Mouse (Mus musculus): ENCODE measurements around the gene Crhbp. TPM values are rescaled to one million over a fixed set of nuclear protein-coding genes. Genes with fewer than 3 reads are reported as not detected.

Gene Crhbp
- polyA plus RNA-seq, 1 experiment, result not detected

- no peak overlapping the region for H3K27ac ChIP-seq (ENCODE audit: insufficient read depth, low read length)
- TF ChIP-seq CTCF (IDR thresholded peaks at IDR 0.05; ENCODE audit: low read depth, low read length) (no peak), POLR2A (IDR thresholded peaks at IDR 0.05; ENCODE audit: insufficient read depth, low read length) (no peak), EP300 (IDR thresholded peaks at IDR 0.05; ENCODE audit: insufficient read depth, low read depth, low read length) (no peak)
- no peaks in the 10 kb centered on the region for H3K9me3 ChIP-seq (replicated peaks; ENCODE audit: control insufficient read depth, insufficient read depth, low read length, poor library complexity, severe bottlenecking)
- H3K4me1 ChIP-seq (ENCODE audit: control insufficient read depth, insufficient read depth, low read length), result no peaks in the 10 kb centered on the region
- H3K36me3 ChIP-seq (ENCODE audit: control insufficient read depth, insufficient read depth, low read length, poor library complexity, severe bottlenecking), result no peaks in the 10 kb centered on the region
- H3K27me3 ChIP-seq (ENCODE audit: control insufficient read depth, insufficient read depth, low read length, poor library complexity, severe bottlenecking), result no peaks in the 10 kb centered on the region
- no peak overlapping the region for H3K4me3 ChIP-seq (ENCODE audit: low read depth, low read length)
- no peak overlapping the region for H3K9ac ChIP-seq (ENCODE audit: low read depth, poor library complexity, severe bottlenecking)
Observed at GRCm38 (mm10) chr13:95477173-95477572, 32.4 kb upstream of the Crhbp start.

- Histone ChIP-seq H3K9ac (ENCODE audit: low read depth, poor library complexity, severe bottlenecking) (no peak overlapping the region), H3K27me3 (ENCODE audit: control insufficient read depth, insufficient read depth, low read length, poor library complexity, severe bottlenecking) (no peaks in the 10 kb centered on the region), H3K4me1 (ENCODE audit: control insufficient read depth, insufficient read depth, low read length) (no peaks in the 10 kb centered on the region), H3K27ac (ENCODE audit: insufficient read depth, low read length) (no peak overlapping the region), H3K9me3 (replicated peaks; ENCODE audit: control insufficient read depth, insufficient read depth, low read length, poor library complexity, severe bottlenecking) (no peaks in the 10 kb centered on the region), H3K36me3 (ENCODE audit: control insufficient read depth, insufficient read depth, low read length, poor library complexity, severe bottlenecking) (no peaks in the 10 kb centered on the region), H3K4me3 (ENCODE audit: low read depth, low read length) (no peak overlapping the region)
- TF ChIP-seq CTCF (IDR thresholded peaks at IDR 0.05; ENCODE audit: low read depth, low read length) (no peak), EP300 (IDR thresholded peaks at IDR 0.05; ENCODE audit: insufficient read depth, low read depth, low read length) (no peak), POLR2A (IDR thresholded peaks at IDR 0.05; ENCODE audit: insufficient read depth, low read length) (no peak)
Observed at GRCm38 (mm10) chr13:95475124-95475523, 30.4 kb upstream of the Crhbp start.

GRCm38 (mm10) chr13:95474294-95474693, 29.6 kb upstream of the Crhbp start:
- Histone ChIP-seq H3K9ac (ENCODE audit: low read depth, poor library complexity, severe bottlenecking) (no peak overlapping the region), H3K4me1 (ENCODE audit: control insufficient read depth, insufficient read depth, low read length) (no peaks in the 10 kb centered on the region), H3K27ac (ENCODE audit: insufficient read depth, low read length) (no peak overlapping the region), H3K9me3 (replicated peaks; ENCODE audit: control insufficient read depth, insufficient read depth, low read length, poor library complexity, severe bottlenecking) (no peaks in the 10 kb centered on the region), H3K4me3 (ENCODE audit: low read depth, low read length) (no peak overlapping the region), H3K36me3 (ENCODE audit: control insufficient read depth, insufficient read depth, low read length, poor library complexity, severe bottlenecking) (no peaks in the 10 kb centered on the region), H3K27me3 (ENCODE audit: control insufficient read depth, insufficient read depth, low read length, poor library complexity, severe bottlenecking) (no peaks in the 10 kb centered on the region)
- TF ChIP-seq EP300 (IDR thresholded peaks at IDR 0.05; ENCODE audit: insufficient read depth, low read depth, low read length) (no peak), CTCF (IDR thresholded peaks at IDR 0.05; ENCODE audit: low read depth, low read length) (no peak), POLR2A (IDR thresholded peaks at IDR 0.05; ENCODE audit: insufficient read depth, low read length) (no peak)

- Histone ChIP-seq H3K9me3 (replicated peaks; ENCODE audit: control insufficient read depth, insufficient read depth, low read length, poor library complexity, severe bottlenecking) (no peaks in the 10 kb centered on the region), H3K27ac (ENCODE audit: insufficient read depth, low read length) (no peak overlapping the region), H3K9ac (ENCODE audit: low read depth, poor library complexity, severe bottlenecking) (no peak overlapping the region), H3K27me3 (ENCODE audit: control insufficient read depth, insufficient read depth, low read length, poor library complexity, severe bottlenecking) (no peaks in the 10 kb centered on the region), H3K4me1 (ENCODE audit: control insufficient read depth, insufficient read depth, low read length) (no peaks in the 10 kb centered on the region), H3K4me3 (ENCODE audit: low read depth, low read length) (no peak overlapping the region), H3K36me3 (ENCODE audit: control insufficient read depth, insufficient read depth, low read length, poor library complexity, severe bottlenecking) (no peaks in the 10 kb centered on the region)
- TF ChIP-seq EP300 (IDR thresholded peaks at IDR 0.05; ENCODE audit: insufficient read depth, low read depth, low read length) (no peak), CTCF (IDR thresholded peaks at IDR 0.05; ENCODE audit: low read depth, low read length) (peak; percentile 24)
Observed at GRCm38 (mm10) chr13:95470970-95471369, 26.2 kb upstream of the Crhbp start.

GRCm38 (mm10) chr13:95451529-95451928, 6.8 kb upstream of the Crhbp start:
- H3K9me3 ChIP-seq (replicated peaks; ENCODE audit: control insufficient read depth, insufficient read depth, low read length, poor library complexity, severe bottlenecking), result no peaks in the 10 kb centered on the region
- TF ChIP-seq CTCF (IDR thresholded peaks at IDR 0.05; ENCODE audit: low read depth, low read length), result no peak
- TF ChIP-seq EP300 (IDR thresholded peaks at IDR 0.05; ENCODE audit: insufficient read depth, low read depth, low read length), result no peak
- no peak for TF ChIP-seq POLR2A (IDR thresholded peaks at IDR 0.05; ENCODE audit: insufficient read depth, low read length)
- no peak overlapping the region for H3K27ac ChIP-seq (ENCODE audit: insufficient read depth, low read length)
- no peaks in the 10 kb centered on the region for H3K36me3 ChIP-seq (ENCODE audit: control insufficient read depth, insufficient read depth, low read length, poor library complexity, severe bottlenecking)
- no peaks in the 10 kb centered on the region for H3K27me3 ChIP-seq (ENCODE audit: control insufficient read depth, insufficient read depth, low read length, poor library complexity, severe bottlenecking)
- no peak overlapping the region for H3K9ac ChIP-seq (ENCODE audit: low read depth, poor library complexity, severe bottlenecking)
- H3K4me1 ChIP-seq (ENCODE audit: control insufficient read depth, insufficient read depth, low read length), result no peaks in the 10 kb centered on the region
- no peak overlapping the region for H3K4me3 ChIP-seq (ENCODE audit: low read depth, low read length)

- Histone ChIP-seq H3K36me3 (ENCODE audit: control insufficient read depth, insufficient read depth, low read length, poor library complexity, severe bottlenecking) (no peaks in the 10 kb centered on the region), H3K4me3 (ENCODE audit: low read depth, low read length) (no peak overlapping the region), H3K9me3 (replicated peaks; ENCODE audit: control insufficient read depth, insufficient read depth, low read length, poor library complexity, severe bottlenecking) (no peaks in the 10 kb centered on the region), H3K27me3 (ENCODE audit: control insufficient read depth, insufficient read depth, low read length, poor library complexity, severe bottlenecking) (no peaks in the 10 kb centered on the region), H3K9ac (ENCODE audit: low read depth, poor library complexity, severe bottlenecking) (no peak overlapping the region), H3K4me1 (ENCODE audit: control insufficient read depth, insufficient read depth, low read length) (no peaks in the 10 kb centered on the region), H3K27ac (ENCODE audit: insufficient read depth, low read length) (no peak overlapping the region)
- TF ChIP-seq CTCF (IDR thresholded peaks at IDR 0.05; ENCODE audit: low read depth, low read length) (no peak), EP300 (IDR thresholded peaks at IDR 0.05; ENCODE audit: insufficient read depth, low read depth, low read length) (no peak)
Observed at GRCm38 (mm10) chr13:95450636-95451210, 6.0 kb upstream of the Crhbp start.
